ENCODE assay signal across 28 mouse cellular contexts in the genomic region with DNA sequence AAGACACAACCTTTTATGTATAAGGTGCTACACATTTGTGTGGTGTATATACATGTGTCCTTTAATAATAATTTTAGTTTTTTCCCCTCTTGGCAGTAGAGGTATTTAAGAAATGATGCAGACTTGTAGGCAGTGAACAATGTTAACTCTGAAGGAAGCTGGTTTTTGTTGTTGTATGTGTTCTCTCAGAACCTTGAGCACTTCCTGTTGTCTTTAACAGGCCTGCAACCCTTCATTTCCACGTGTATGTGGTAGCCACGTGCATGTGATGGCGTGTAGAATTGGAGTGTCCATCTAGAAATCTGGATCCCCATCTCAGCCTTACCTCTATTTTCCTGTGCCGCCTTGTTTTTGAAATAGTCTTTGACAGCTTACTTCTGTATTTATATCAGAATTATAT.
"Had no signal": no experiment of that assay in that cellular context is flagged by ENCODE, and none has a peak within 500 bp of the region (broad histone marks: within the 10 kb centered on the region; RNA-seq: fewer than 3 reads in every experiment).

No protein-coding gene starts in this region.

- H3K27ac ChIP-seq: gastrocnemius, adult 2 months; heart, adult 2 months; hindbrain, embryonic 10.5 days; hindbrain, embryonic 12.5 days; hindbrain, embryonic 15.5 days; hindbrain, postnatal 0 days; kidney, embryonic 15.5 days; kidney, postnatal 0 days; limb, embryonic 10.5 days; limb, embryonic 12.5 days; liver, embryonic 13.5 days; liver, embryonic 15.5 days had no signal

- H3K4me3 ChIP-seq: gastrocnemius, adult 2 months; heart, adult 2 months; heart, embryonic 12.5 days; hindbrain, embryonic 10.5 days; hindbrain, embryonic 12.5 days; hindbrain, embryonic 15.5 days; kidney, embryonic 15.5 days; limb, embryonic 10.5 days; limb, embryonic 12.5 days; liver, embryonic 13.5 days; liver, embryonic 15.5 days had no signal

- H3K4me2 ChIP-seq: heart, embryonic 12.5 days; hindbrain, embryonic 12.5 days; hindbrain, embryonic 15.5 days; kidney, embryonic 15.5 days; limb, embryonic 12.5 days; liver, embryonic 11.5 days; liver, embryonic 13.5 days; liver, embryonic 15.5 days had no signal

- H3K9me3 ChIP-seq: heart, embryonic 12.5 days; hindbrain, embryonic 10.5 days; hindbrain, embryonic 12.5 days; hindbrain, embryonic 15.5 days; kidney, embryonic 15.5 days; limb, embryonic 10.5 days; limb, embryonic 12.5 days; liver, embryonic 13.5 days; liver, embryonic 15.5 days had no signal

- H3K27me3 ChIP-seq: heart, embryonic 12.5 days; hindbrain, embryonic 12.5 days; hindbrain, embryonic 15.5 days; kidney, embryonic 15.5 days; limb, embryonic 12.5 days; liver, embryonic 13.5 days; liver, embryonic 15.5 days had no signal

- DNase-seq: gastrocnemius, adult 2 months; gastrocnemius, postnatal 10 days; gastrocnemius, postnatal 25 days; heart, adult 11 months; heart, adult 2 months; heart, postnatal 10 days; heart, postnatal 4 days; kidney, adult 11 months; kidney, adult 2 months; kidney, adult 9 months; kidney, postnatal 14 days; kidney, postnatal 36 days; layer of hippocampus, postnatal 36 days; liver; liver, embryonic 13.5 days; liver, postnatal 0 days had no signal

- H3K36me3 ChIP-seq: hindbrain, embryonic 12.5 days; hindbrain, embryonic 15.5 days; liver, embryonic 13.5 days had no signal

- H3K9ac ChIP-seq: heart, embryonic 12.5 days; hindbrain, embryonic 12.5 days; hindbrain, embryonic 15.5 days; kidney, embryonic 15.5 days; limb, embryonic 12.5 days; liver, embryonic 13.5 days; liver, embryonic 15.5 days; liver, postnatal 0 days had no signal

- ATAC-seq: hindbrain, postnatal 0 days; intestine, embryonic 16.5 days; liver, postnatal 0 days had no signal

- H3K4me1 ChIP-seq: hindbrain, embryonic 10.5 days; hindbrain, embryonic 12.5 days; limb, embryonic 10.5 days; limb, embryonic 12.5 days had no signal
